Mouse (Mus musculus) hindlimb bud, embryonic 11.5 days (tissue): ENCODE measurements around the gene Cryzl2.

Source experiments
- DNase-seq: peaks from one replicate; pipeline ENCODE4 v3.0.0-alpha.2; 2012; ENCODE audit warnings: low read depth, low spot score; ENCODE audit errors: extremely low spot score

Cryzl2 gene

DNA sequence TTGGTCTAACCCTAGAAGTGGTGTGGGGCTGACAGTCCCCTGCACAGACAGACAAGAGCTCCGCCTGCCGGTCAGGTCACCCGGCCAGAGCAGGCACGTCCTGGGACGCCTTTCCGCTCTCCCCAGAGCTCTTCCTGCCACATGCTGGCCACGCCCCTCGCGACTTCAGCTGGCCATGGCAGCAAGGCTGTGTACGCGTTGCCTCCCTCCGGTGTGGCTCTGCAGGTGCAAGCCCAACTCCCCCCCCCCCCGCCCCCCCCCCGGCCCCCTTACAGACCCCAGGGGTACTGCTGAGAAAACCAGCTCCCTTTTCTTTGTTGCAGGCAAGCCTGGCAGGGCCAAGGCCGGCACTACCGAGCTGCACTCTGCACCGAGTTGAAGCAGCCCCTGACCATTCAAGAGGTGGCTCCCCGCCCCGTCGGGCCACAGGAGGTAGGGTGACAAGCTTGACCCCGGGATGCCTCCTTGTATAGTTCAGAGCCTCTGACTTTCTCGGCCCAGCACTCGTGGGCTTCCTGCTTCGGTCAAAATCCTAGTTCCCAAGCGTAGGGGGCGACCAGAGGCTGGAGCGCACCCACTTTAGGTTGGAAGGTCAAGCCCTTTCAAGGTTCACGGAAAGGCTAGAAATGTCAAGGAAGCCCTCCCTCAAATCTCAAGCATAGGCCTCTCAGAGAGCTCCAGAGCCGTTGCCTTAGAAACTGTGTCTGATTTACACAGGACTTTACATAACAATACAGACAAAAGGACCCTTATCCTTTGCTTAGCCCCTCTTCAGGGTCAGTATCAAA is at the start of gene Cryzl2:
TSS of gene Cryzl2 (plus strand) at position 157 of the 788 bp plus-strand sequence.
- no peak for DNase-seq

DNA sequence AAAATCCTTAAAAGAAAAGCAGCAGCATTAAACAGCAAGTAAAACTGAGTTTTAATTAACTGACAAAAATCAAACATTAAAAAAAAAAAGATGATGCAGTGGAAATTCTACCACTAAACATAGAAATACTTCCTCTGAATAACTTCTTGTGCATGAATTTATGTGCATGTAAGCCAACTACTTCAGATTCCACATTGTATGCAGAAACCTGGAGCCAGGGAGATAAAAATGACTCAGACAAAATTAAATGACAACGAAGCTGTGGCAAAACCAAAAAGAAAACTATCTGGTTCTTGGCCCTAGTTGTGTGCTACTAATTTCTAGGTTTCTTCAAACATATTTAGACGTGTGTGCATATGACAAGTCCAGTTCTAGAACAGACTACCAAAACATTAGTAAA is 48.7 kb upstream of the Cryzl2 start:
- no peak for DNase-seq

DNA sequence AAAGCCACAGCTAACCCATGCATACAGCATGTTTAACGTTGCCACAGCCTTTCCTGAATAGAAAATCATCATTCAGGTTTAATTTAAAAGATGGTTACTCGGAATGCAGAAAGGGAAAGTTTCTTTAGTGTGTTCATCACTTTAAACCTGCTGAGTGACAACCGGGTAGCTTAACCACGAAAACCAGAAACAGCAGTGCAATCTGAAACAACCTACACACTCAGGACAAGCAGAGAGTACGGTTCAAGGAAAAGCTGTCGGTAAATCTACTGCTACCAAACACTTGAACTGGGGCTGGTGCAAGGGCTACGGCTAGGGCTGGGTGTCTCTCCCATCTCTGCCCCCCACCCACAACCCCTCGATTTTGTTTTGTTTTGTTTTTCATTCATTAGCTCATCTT is 47.4 kb upstream of the Cryzl2 start:
- DNase-seq: no peak

DNA sequence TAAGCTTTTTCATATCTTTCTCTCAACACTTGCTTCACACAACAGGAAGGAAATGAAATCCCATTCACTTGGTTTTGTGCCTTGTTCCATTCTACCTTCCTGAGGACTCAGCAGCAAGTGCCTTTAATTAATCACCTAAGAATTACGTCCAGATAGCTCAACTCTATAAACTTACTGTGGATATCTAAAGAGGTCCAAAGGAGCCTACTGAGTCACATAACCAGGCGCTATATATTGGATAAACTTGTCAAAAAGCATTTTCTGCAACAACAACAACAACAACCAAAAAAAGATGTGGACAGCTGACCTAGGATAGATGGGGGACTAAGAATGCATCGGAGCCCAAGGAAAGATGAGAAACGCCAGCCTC is 47.1 kb upstream of the Cryzl2 start:
- DNase-seq: no peak

DNA sequence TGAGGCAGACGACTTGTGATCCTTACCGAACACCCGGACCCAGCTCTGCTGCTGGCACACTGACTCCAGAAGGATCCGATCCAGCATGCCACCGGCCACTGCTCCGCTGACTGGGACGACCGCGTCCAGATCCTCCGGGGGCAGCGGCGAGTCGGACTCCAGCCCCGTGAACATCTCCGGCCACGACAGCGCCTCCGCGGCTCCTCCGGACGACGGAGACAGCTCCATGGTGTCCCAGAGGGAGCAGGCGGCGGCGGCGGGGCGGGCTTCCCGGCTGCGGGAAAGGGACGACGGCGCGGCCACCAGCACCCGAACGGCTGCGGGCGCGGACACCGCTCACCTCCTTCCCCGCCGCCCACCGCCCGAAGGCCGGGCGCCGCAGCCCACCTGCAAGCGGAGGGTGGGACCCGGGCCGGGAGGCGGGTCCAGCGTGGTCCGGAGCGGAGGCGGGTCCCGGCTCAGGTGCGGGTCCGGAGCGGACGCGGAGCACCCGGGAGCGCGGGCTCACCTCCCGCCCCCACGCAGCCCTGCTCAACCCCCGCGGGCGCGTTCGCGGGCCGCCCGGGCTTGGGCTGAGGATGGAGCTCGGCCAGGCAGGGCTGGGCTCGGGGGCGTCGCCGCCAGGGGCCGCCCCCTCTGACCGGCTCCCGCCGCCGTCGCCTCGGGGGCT is 46.5 kb upstream of the Cryzl2 start:
- no peak for DNase-seq

DNA sequence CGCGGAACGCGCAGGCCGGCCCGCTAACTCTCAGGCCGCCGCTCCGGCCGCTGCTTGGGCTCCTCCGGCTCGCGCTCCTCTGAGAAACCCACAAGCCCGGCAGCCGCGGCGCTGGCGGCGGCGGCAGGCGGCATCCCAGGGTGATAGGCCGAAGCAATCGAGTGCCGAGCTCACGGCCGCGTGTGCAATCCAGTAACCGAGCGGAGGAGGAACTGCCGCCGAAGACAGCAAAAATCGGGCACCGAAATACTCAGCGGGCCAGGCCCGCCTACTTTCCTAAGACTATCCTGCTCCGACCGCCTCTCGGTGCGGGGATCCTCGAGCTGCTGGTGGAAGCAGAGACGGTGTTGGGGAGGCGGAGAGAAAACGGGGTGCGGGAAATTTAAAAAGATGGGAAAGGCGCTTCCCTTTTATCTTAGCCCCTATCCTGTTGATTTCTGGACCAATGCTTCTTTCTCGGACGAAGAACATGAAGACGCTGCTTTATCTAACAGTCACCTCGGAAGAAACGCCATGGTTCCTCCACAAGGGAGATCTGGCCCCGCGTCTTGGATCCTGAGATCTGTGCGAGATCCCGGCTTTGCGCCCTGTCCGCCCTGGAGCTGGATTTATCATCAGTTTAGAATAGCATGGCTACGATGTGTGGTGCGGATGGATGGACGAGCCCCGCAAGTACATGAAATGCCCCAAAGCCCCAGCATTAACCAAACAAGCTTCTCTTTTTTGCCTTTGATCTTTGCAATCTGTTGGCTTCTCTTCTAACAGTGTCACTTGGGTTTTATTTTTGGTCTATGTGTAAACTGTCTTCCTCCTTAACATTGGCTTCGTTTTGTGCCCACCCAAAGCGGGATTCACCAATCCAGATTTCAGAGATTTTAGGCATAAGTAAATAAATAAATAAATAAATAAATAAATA is 45.7 kb upstream of the Cryzl2 start, which contains the start of gene Rasal2:
TSS of gene Rasal2 (minus strand) at position 142 of the 916 bp plus-strand sequence.
- peak; percentile 88 for DNase-seq

DNA sequence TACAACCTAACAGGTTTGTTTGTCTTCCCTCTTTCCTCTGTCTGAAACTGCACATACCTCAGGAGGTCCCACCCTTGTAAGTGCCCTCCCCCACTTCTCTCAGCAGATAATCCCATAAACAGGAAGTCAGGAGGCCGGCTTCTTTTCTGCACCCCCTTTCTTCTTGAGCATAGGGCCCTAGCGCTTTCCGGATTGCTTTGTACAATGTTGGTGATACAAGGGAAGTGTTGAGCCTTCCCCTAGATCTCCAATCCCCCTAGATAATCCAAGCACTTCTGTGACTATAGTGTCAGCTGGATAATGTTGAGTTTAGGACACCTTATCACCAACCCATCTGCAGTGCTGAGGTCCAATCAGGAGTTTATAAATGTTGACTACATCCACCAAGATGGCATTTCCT is 42.6 kb upstream of the Cryzl2 start:
- no peak for DNase-seq

DNA sequence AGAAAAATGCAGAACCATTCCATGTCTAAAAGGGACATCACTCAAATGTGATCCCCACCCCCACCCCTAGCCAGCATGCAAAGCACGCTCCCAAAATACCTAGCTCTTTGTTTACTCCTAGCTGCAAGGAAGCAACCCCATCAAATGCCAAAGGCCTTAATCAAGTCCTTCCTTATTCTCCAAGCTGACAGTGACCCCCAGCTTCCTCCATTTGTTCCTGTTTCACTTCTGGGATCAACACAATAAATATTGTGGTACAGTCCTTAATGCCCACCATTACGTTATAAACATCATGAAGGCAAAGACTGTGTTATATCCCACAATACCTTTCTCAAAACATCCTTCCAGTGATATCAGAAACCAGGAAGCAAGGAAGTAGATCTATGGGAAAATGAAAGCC is 41.7 kb upstream of the Cryzl2 start:
- no peak for DNase-seq

DNA sequence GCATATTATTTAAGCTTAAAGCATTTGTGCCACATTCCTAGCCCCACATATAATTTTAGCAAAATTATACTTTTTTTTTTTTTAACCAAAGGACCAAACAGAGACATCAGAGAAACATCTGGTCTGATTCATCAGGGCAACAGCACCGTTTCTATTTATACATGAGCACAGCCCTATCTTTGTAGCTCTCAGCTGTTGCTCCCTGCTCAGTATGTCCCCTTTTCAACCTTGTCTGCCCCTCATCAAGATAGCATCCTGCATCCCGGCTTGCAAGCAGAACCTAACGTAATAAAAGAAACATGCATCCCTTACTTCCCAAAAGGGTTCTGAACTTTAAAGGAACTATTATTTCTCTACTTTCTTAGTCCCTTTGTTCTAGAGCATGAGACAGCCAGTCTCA is 41.0 kb upstream of the Cryzl2 start:
- DNase-seq: no peak

DNA sequence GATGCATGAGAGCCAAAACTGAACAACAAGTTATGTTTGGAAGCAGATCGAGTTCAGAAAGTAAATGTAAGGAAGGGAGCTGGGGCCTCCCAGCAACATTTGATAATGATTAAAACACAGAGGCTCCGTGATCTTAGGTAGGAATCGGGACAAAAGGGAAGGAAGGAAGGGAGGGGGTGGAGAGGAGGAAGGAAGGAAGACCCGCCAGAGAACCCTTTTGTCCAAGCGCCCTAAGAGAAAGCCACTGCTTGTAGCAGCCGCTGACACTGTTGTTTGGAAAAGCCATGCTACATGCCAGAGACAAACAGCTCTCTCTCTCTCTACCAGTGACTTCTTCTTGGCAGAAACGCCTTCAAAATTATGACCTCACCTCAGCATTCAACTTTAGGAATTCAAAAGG is 40.5 kb upstream of the Cryzl2 start:
- no peak for DNase-seq

DNA sequence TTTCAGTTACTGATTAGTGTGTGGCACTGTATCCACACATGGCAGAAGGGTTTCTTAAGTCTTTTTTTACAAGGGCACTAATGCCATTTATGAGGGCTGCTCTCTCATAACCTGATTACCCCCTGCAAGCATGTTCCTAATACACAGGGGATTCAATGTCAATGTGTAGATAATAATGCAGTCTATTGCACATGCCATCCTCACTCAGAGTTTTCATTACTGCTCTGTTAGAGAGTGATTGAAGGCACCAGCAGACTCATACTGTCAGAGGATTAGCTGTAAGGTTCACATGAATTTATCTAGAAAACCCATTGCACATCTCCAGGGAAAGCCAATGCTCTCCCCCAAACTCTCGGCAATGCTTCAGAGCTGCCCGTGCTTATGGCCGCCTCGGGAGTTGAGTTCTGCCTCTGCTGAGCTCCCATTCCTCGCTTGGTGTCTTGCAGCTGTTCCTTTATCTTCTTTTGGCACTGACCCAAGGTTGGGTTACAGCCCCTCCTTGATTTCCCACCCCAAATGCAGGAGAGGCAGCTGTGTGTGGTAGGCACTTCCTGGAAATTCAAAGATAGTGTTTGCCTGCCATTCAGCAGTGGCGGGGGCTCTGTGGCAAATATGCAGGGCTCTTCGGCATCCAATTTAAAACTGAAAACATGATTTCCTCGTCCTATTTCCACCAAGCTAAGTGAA is 32.5 kb upstream of the Cryzl2 start:
- DNase-seq: no peak

DNA sequence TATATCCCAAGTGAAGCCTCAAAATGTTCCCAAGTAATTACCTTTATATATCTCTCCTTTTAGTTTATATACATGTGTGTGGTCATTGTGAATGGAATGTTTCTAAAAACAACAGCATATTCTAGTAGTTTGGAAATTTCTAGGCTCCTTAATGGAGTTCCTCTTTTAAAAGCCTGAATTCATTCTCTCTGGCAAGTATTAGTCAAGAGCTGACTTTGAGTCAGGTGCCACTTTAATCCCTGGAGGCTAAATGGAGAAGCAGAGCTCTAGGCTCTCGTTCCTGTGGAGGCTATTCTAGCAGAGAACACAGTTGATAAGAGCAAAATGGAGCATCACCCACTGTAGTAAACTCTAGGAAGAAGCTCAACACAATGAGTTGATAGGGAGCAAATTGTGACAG is 31.4 kb upstream of the Cryzl2 start:
- DNase-seq: no peak

DNA sequence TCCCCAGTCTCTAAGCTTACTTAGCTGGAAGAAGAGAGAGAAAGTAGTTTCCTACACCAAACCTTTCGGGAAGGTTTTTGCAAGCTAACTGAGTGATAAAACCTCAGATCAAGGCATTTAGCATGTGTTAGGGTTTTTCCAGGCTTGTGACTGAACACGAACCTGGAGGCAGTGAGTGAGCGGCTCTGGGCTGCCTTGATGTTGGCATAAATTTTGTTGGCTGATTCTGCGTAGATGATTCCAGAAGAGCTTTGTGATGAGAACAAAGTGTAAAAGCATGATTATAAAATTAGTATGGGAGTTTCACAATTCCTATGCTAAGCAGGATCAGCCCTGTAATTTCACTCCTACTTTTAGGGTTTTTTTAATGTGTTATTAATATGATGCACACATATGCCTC is 30.8 kb upstream of the Cryzl2 start:
- no peak for DNase-seq

DNA sequence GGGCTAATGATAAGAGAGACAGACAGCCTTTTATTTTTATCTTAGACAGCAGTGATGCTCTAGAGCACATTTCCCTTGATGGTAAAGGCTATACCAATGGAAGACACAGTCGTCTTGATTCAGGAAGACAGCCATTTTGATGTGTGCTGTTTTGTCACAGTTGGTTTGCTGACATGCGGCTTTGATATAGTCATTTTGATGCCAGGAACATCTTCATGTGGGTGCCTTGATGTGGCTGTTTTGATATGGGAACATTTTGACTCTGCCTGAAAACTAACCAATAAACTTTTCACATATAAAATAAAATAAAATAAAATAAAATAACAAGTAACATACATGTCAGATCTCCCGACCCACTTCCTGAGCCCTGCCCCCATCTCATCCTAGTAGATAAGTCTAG is 30.0 kb upstream of the Cryzl2 start:
- DNase-seq: no peak

DNA sequence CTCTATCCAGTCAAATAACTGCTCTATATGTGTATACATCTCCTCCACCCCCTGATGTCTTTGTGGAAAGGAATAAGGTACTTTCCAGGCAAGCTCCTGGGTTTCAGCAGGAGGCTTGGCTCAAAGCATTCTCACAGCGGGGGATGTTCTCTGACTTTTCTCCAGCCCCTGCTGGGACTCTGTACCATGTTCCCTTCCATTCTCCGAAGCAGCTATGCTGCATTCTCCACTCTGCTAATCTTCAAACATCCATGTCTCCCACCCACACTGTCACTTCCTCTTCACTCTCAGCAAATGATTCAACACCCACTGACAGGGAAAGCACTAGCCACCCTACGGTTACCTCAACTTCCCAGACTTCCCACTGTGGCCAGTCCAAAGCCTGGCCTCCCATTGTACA is 25.1 kb upstream of the Cryzl2 start:
- no peak for DNase-seq

DNA sequence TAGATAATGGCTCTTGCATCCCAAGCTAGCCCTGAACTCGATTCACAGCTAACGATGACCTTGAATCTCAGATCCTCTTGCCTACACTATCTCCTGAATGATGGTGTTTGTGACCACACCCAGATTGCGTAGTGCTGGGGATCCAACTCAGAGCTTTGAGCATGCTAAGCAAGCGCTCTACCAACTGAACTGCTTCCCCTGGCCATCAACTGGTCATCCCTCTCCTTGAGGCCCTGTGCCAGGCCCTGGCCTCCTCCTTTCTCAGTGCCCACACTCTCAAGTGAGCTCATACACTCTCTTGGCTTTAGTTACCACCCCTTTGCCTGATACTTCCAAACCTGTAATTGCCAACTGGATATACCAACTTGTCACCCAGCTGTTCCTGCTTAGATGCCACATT is 24.0 kb upstream of the Cryzl2 start:
- DNase-seq: no peak

DNA sequence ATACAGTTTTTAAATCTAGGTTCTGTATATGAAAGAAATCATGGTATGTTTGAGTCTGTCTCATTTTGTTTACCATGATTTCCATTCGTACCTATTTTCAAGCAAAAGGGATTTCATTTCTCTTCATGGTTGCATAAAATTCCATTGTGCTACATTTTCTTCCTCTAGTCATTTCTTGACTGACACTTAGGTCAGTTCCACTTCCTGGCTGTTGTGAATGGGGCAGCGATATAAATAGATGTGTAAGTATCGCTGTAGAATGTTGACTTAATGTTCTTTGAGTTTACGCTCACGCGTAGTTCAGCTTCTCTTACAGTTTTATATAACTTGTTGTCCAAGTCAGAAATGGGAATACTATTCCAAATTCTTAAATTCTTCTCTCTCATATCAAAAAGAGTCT is 22.5 kb upstream of the Cryzl2 start:
- DNase-seq: no peak

DNA sequence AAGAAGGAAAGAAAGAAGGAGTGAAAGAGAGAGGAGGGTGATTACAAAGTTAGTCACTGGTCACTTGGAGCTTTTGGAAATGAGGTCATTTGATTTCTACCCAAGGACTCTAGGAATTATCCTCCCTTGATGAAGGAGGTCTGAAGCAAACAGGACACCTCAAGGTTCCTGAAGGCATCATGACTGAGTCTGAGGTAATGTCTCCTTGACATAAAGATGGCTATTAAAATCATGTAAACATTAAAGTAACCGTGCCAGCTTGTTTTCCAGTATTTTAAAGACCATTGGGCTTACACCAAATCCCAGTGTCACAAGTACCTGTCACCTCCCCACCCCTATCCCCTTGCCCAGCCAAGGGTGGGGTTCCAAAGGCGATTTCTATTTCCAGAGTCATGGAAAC is 20.1 kb upstream of the Cryzl2 start:
- DNase-seq: no peak

DNA sequence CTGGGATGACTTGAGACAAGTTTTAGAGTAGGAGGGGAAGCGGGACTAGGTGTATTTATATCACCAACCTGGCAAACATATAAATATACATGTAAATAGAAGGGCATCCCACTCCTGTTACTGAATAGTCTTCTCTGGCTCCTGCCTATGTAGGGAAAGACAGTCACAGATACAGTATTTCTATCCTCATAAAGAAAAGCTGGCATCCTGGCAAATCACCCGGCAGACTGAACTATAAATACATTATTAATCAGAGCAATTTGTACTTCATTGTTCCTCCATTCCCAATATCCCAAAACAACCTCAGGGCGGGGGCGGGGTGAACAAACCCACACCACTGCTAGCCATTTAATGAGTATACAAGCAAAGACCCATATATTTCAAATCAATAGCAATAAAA is 19.3 kb upstream of the Cryzl2 start:
- DNase-seq: no peak

DNA sequence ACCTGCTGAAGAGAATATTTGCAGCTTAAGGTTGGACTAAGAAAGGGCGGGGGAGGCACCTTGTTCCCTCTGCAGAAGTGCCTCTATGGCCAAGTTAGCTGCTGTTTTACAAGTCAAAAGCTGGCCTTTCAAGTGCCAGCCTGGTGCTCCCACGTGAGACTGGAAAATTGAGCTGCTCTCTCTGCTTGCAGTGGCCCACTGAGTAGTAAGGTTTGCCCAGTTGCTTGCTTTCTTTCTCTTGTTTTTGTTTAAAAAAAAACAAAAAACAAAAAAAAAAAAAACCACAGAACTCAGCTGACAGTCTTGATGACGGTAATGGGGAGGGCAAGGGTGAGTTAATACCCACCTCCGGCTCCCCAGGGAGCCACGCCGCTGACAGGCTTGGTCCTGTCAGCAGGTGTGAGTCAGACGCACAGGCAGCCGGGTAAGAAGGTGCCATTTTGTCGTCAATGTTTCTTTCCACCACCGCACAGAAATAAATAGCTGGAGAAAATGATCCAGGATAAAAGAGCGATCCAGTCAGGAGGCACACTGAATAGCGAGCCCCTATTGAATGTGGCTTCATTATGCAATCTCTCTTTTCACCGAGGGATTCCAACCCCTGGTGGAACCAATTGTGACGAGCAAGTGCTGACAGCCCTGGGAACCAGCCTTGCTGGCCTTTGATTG is 18.3 kb upstream of the Cryzl2 start:
- DNase-seq: no peak
